Mouse (Mus musculus) kidney, embryonic 15.5 days (tissue): ENCODE measurements around the gene Faf1. TPM values are rescaled to one million over a fixed set of nuclear protein-coding genes. Genes with fewer than 3 reads are reported as not detected.

Experiments used
- ATAC-seq: fragments of 200-750 bp; cut with Nextera tagmentation; replicated peaks from 2 replicates; pipeline ENCODE4 v1.8.0; 2017; ENCODE audit warnings: moderate TSS enrichment; ENCODE audit not compliant: low FRiP score
- H3K27ac ChIP-seq: fragments of 300-500 bp; sonication (generic); 2 replicates; pipeline ENCODE4 v1.5.1; 2015; ENCODE audit warnings: mild to moderate bottlenecking, inconsistent platforms
- H3K27me3 ChIP-seq: fragments of 300-500 bp; sonication (generic); 2 replicates; pipeline ENCODE4 v1.6.1; 2015; ENCODE audit warnings: inconsistent platforms
- H3K36me3 ChIP-seq: fragments of 300-500 bp; sonication (generic); 2 replicates; pipeline ENCODE4 v1.6.1; 2015; ENCODE audit warnings: inconsistent platforms
- H3K4me1 ChIP-seq: fragments of 300-500 bp; sonication (generic); 2 replicates; pipeline ENCODE4 v1.6.1; 2015; ENCODE audit warnings: inconsistent platforms
- H3K4me2 ChIP-seq: fragments of 300-500 bp; sonication (generic); 2 replicates; pipeline ENCODE4 v1.6.1; 2015; ENCODE audit warnings: moderate library complexity, mild to moderate bottlenecking, inconsistent platforms
- H3K4me3 ChIP-seq: fragments of 300-500 bp; sonication (generic); replicated peaks from 2 replicates; pipeline ENCODE4 v1.5.1; 2015; ENCODE audit warnings: mild to moderate bottlenecking, inconsistent platforms
- H3K9ac ChIP-seq: fragments of 300-500 bp; sonication (generic); 2 replicates; pipeline ENCODE4 v1.6.1; 2015; ENCODE audit warnings: mild to moderate bottlenecking, inconsistent platforms
- H3K9me3 ChIP-seq: fragments of 300-500 bp; sonication (generic); replicated peaks from 2 replicates; pipeline ENCODE4 v1.6.1; 2016; ENCODE audit warnings: inconsistent platforms
- WGBS: fragments of 180-500 bp; shearing (Covaris S2); methylation state at CpG from one replicate; pipeline ENCODE4 v1.1.7; 2015; ENCODE audit warnings: mixed read lengths; 5-methylcytosine and 5-hydroxymethylcytosine counted together
- polyA plus RNA-seq: library from polyadenylated mRNA; unstranded; fragments of >200 nt; fragmentation: Nextera tagmentation; extraction: Ambion mirVana; gene quantifications from 2 replicates; pipeline ENCODE4 v1.2.1, GENCODE M21; 2015

The Faf1 gene
- polyA plus RNA-seq, 1 experiment from 2014 or later: 22.7 TPM

DNA sequence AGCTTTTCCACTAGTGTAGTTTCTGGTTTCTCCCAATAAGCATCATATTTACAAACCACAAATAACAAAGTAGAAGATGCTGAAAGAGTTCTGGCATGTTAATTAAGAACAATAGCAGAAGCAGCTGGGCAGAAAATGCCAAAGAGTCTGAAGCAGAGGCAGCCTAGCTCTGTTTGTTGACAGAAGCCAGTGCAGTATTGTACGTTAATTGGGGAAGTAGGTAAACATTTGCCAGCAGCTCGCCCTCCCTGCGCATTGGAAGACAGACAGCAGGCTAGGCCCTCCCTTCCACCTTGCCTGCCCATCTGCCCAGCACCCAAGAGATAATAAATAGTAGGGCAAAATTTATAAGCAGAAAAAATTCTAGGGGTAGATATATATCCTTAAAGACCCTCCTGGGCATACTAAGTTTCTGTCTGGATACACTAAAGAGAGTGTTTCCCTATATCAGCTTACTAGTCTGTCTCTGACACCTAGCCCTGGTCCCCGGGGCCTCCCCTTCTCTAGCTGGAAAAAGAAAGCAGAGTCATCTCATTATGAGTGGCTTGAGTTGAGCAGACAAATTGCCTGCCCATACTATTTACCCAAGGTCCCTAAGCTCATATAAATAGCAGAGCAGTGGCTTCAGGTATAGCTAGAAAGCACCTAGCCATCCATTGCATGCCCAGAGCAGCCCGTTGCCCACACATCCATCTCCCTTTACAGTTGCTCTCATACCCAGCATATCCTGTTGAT, 284.0 kb downstream of the Faf1 start:
- H3K36me3 ChIP-seq: peaks cover 18% of the 10 kb centered on the region
- H3K27me3 ChIP-seq: no peaks in the 10 kb centered on the region
- no peak overlapping the region for H3K4me2 ChIP-seq
- no peak overlapping the region for H3K27ac ChIP-seq
- 69% methylated on average over 5 of the region's 5 CpGs for WGBS
- no peak overlapping the region for H3K4me3 ChIP-seq
- no peak overlapping the region for H3K9ac ChIP-seq
- H3K4me1 ChIP-seq: no peaks in the 10 kb centered on the region
- ATAC-seq: 0 out of 2 replicates have a peak, but pooled peaks have one; percentile 46
- no peaks in the 10 kb centered on the region for H3K9me3 ChIP-seq

DNA sequence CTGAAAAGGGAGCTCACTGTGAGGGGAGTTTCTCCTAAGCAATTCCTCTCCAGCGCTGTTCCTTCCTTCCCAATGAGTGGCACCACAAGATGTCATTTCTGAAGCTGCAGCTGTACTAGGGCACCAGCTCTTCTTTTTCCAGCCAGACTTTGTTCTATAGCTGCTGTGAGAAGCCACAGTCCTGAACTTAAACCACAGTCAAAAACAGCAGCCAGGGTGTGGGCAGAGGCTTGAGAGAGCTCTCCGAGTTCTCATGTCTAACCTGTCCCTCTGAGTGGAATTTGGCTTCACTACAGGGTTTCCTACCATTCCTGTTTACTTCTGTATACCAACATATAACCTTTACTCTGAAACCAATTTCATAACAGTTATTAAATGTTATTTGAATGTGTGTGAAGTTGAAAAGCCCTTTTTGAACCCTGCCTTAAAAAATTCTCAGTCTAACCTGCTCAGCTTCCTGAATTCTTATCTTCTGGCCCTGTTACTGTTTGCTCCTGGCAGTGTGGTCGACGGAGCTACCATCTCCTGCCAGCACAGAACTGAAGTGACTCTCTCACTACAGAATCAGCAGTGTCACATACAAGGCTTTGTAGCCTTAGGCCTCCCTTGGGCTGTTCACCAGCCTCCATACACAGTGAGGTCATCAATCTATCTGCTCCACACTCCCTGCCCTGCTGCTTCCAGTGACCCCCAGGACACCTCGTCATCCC, 287.3 kb downstream of the Faf1 start:
- Histone ChIP-seq H3K9me3 (no peaks in the 10 kb centered on the region), H3K4me1 (no peaks in the 10 kb centered on the region), H3K27ac (no peak overlapping the region), H3K27me3 (no peaks in the 10 kb centered on the region), H3K4me3 (no peak overlapping the region), H3K36me3 (peaks cover 18% of the 10 kb centered on the region), H3K9ac (no peak overlapping the region), H3K4me2 (no peak overlapping the region)
- no peak for ATAC-seq
- WGBS: 92% methylated on average over 5 of the region's 5 CpGs

DNA sequence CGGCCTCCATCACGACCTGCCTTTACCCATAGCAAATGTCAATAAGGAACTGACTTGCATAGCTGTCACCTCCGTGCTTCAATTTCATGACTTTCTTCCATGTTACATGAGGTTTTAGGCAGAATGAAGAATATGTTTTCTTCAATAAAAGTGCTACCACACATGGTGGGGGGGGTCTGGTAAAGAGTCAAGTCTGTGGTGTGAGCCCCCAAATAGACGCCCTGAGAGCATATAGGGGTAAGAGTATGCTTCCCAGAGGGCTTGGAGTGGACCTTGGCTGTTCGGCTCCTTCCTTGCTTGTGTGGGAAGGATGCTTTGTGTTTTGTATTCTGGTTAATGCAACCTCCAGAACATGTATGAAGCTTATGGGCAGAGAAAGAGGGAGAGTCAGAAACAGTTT, 293.2 kb downstream of the Faf1 start:
- no peak for ATAC-seq
- H3K4me3 ChIP-seq: no peak overlapping the region
- H3K27ac ChIP-seq: no peak overlapping the region
- no peaks in the 10 kb centered on the region for H3K9me3 ChIP-seq
- H3K36me3 ChIP-seq: no peaks in the 10 kb centered on the region
- no peak overlapping the region for H3K9ac ChIP-seq
- H3K27me3 ChIP-seq: peaks cover 52% of the 10 kb centered on the region
- peaks cover 13% of the 10 kb centered on the region for H3K4me1 ChIP-seq
- H3K4me2 ChIP-seq: no peak overlapping the region
- 88% methylated on average over 5 of the region's 5 CpGs for WGBS

DNA sequence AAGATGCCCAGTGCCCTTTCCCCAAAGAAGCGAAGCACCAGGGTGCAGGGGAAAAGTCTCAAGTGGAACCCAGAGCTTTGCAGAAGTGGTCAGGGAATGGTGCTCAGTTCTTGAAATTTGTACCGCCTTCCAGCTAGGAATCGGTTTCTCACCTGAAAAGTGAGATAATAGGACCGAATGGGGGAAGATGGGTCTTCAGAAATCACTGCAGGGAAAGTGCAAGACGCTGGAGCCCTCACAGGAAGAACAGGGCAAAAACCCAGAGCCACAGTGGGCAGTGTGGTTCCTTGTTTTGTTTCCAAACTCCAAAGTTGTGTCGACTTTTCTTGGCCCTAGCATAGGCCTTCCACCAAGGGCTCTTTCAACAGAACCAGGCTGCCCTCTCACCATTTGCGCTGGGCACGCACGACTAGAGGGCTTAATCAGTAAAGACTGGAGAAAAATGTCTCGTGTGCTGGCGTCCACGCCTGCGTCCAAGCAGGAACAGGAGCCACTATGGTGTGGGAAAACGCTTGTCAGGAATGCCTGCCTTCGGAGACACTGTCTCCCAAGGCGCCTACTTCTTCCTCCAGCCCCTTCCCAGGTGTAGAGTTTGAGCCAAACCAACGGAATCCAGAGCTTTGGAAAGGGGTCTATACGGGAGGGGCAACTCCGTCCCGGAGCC, 297.7 kb downstream of the Faf1 start:
- 1% methylated on average over 20 of the region's 20 CpGs for WGBS
- peaks cover 4% of the 10 kb centered on the region; the same call in 1 of the 2 replicates for H3K9me3 ChIP-seq

DNA sequence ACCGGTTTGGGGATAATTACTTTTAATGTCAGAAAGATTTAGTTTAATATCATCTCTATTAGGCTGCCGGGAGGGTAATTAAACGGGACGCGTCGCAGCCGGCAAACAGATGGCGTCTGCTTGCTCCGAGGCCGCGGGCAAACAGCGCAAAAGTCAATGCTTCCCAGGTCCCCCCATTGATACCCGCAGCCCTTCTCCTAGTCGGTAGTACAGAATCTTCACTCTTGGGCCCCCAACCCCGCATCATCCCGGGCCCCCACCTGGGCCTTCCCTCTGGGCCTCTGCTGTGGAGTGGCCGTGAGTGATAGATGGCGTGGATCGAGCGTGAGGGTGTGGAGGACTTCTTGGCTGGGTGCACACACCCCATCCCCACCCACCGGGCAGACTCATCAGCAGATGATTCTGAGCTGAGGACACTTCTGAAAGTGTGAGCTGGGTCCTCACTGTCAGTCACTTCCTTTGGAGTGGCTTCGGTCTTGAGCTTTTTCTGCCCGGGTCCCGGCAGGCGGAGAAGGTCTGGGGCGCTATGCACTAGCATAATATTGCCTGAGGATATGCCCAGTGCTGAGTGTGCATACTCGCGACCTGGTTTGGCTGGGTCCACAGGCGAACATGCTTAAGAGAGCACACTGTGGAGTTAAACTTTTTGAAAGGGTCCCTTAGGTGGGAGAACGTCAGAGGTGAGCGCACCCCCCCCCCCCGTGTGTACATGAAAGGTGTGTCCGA, 298.4 kb downstream of the Faf1 start:
- ATAC-seq: no peak
- Histone ChIP-seq H3K27ac (no peak overlapping the region), H3K9me3 (peaks cover 4% of the 10 kb centered on the region; the same call in 1 of the 2 replicates), H3K36me3 (no peaks in the 10 kb centered on the region), H3K27me3 (peaks cover 99% of the 10 kb centered on the region), H3K9ac (no peak overlapping the region), H3K4me3 (no peak overlapping the region; the same call in 1 of the 2 replicates), H3K4me2 (peak overlapping the region; percentile 37), H3K4me1 (peaks cover 43% of the 10 kb centered on the region)
- 2% methylated on average over 33 of the region's 33 CpGs for WGBS

More for the DNA sequence above, 297.7 kb downstream of the Faf1 start:
- peak overlapping the region; percentile 37; the same call in 1 of the 2 replicates for H3K4me2 ChIP-seq
- H3K36me3 ChIP-seq: no peaks in the 10 kb centered on the region
- no peak overlapping the region for H3K27ac ChIP-seq
- no peak for ATAC-seq
- peaks cover 98% of the 10 kb centered on the region for H3K27me3 ChIP-seq
- peaks cover 40% of the 10 kb centered on the region for H3K4me1 ChIP-seq
- H3K4me3 ChIP-seq: no peak overlapping the region; the same call in 1 of the 2 replicates
- no peak overlapping the region for H3K9ac ChIP-seq

DNA sequence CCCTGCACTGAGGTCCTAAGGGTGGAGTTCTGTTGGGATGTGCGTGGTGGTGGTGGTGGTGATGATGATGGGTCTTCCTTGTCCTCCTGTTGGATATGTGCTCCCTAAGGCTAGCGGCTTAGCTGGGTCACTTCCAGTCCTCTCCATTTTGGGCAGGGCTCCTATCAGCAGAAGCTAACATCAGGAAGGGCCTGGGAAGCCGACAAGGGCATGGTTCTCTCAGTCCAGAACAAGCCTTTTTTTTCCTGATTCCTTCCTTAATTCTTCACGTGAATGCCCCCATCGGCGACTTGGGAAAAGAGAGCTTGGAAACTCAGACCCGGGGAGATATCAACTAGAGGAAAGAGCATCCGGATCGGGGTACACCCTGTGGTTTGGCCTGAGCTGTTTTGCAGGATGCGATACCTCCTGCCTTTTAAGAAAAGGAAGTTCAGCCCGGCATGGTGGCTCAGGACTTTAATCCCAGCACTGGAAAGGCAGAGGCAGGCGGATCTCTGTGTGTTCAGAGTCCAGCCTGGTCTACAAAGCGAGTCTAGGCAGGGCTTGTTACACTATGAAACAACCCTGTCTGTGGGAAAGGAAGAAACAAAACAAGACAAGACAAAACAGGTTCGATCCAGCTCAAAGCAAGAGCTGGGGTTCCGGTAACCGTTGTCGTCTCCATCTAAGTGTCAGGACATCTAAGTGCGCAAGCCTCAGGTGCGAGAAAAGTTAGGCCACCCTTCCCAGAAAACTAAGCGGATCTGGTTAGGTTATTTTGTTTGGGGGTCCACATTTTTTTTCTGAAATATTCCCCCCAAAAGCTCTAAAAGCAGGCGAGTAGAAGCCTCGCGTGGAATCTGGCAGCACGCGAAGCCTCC, 299.2 kb downstream of the Faf1 start:
- Histone ChIP-seq H3K9ac (no peak overlapping the region), H3K27me3 (peaks cover 99% of the 10 kb centered on the region), H3K4me3 (no peak overlapping the region), H3K27ac (no peak overlapping the region), H3K4me1 (peaks cover 48% of the 10 kb centered on the region), H3K36me3 (no peaks in the 10 kb centered on the region), H3K9me3 (peaks cover 4% of the 10 kb centered on the region; the same call in 1 of the 2 replicates), H3K4me2 (peak overlapping the region; percentile 37; the same call in 1 of the 2 replicates)
- 6% methylated on average over 25 of the region's 25 CpGs for WGBS
- ATAC-seq: no peak

DNA sequence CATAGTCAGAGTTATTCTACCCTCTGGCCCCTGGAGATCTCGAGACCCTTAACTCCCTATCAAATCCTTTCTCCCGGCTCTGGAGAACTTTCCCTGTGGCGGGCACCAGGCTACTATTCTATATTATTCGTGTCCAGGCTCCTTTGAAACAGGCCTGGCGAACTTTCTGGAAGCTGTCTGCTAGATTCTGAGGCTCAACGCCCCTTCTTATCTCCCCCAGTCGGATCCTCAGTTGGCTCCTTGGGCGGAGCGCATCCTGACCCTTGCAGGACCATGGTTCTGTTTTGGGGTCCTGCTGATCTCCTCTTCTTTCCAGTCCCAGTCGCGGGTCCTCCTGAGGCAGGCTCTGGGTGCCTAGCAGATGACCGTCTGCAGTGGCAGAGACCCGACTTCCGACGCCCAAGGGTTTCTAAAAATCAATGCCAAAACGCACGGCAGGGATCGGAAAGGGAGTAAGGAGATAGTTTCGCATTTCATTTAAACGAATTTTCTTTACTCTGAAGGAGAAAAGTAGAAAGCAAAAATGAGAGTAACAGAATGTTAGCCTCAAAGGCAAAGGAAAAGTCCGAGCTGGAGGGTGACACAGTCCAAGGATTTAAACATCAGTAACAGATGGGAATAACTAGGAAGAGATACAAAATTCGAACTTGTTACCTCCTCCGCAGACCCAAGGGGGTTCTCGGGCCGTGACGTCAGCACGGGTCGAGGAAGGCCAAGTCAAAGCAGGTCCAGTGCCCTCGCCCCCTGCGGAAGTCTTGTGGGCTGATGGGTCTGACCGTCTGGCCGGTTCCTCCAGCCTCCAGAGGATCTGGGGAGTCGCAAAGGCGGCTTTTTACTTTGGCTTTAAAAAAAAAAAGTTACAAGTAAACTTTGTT, 300.1 kb downstream of the Faf1 start:
- Histone ChIP-seq H3K4me1 (peaks cover 49% of the 10 kb centered on the region), H3K27me3 (peaks cover 99% of the 10 kb centered on the region), H3K9me3 (peaks cover 4% of the 10 kb centered on the region; the same call in 1 of the 2 replicates), H3K9ac (no peak overlapping the region), H3K4me3 (no peak overlapping the region), H3K4me2 (no peak overlapping the region), H3K27ac (no peak overlapping the region), H3K36me3 (no peaks in the 10 kb centered on the region)
- 2% methylated on average over 34 of the region's 34 CpGs for WGBS
- ATAC-seq: no peak

DNA sequence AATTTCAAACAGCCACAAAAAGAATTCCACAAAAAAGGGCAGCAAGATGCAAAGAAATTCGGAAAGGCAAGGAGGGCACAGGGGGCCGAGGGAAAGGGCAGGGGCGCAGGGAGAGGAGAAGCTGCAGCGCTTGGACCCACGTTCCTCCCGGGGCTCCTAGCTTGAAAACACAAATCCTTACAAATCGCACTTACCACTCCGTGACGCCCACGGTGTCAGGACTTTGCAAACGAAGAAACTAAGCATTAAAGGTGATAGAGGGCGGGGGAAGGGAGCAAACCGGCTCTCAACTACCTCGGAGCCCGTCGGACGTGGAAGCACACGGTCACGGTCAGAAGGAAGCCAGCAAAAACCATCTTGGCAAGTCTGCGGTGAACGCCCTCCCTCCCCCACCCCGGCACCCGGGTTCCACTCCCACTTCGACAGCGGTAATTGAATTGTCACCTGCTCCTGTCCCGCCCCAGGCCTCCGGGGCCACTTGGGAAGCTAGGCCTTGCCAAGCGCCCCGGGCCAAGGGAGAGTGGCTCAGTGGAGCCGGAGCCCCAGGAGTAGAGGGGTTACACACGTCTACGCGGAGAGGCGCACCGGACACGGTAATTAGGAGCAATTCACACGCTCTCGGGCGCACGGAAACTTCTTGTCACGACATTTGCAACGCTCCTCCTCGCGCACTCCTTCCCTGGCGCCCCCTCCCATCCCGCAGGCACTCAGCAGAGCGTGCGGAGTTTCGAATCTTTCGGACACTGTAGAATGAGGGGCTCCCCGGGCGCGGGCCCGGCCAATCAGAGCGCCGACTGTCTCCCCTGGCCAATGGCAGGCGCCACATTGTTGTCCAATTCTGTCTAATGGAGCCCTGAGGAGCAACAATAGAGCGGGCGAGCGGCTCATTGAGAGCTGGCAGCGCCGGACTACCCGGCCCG, 301.0 kb downstream of the Faf1 start, which contains the start of gene Dmrta2:
Gene Dmrta2 (plus strand): TSS at position 906 of the 920 bp plus-strand sequence.
- no peak within 1 kb of the TSS for H3K27ac ChIP-seq
- H3K36me3 ChIP-seq: no peaks in the 10 kb centered on the region
- ATAC-seq: peak; percentile 67
- H3K9me3 ChIP-seq: peaks cover 4% of the 10 kb centered on the region; the same call in 1 of the 2 replicates
- H3K4me3 ChIP-seq: peak within 1 kb of the TSS; percentile 47
- no peak within 1 kb of the TSS for H3K9ac ChIP-seq
- under 1% methylated on average over 64 of the region's 64 CpGs for WGBS
- H3K4me2 ChIP-seq: peak within 1 kb of the TSS; percentile 78
- H3K4me1 ChIP-seq: peaks cover 58% of the 10 kb centered on the region
- H3K27me3 ChIP-seq: peaks cover 99% of the 10 kb centered on the region

DNA sequence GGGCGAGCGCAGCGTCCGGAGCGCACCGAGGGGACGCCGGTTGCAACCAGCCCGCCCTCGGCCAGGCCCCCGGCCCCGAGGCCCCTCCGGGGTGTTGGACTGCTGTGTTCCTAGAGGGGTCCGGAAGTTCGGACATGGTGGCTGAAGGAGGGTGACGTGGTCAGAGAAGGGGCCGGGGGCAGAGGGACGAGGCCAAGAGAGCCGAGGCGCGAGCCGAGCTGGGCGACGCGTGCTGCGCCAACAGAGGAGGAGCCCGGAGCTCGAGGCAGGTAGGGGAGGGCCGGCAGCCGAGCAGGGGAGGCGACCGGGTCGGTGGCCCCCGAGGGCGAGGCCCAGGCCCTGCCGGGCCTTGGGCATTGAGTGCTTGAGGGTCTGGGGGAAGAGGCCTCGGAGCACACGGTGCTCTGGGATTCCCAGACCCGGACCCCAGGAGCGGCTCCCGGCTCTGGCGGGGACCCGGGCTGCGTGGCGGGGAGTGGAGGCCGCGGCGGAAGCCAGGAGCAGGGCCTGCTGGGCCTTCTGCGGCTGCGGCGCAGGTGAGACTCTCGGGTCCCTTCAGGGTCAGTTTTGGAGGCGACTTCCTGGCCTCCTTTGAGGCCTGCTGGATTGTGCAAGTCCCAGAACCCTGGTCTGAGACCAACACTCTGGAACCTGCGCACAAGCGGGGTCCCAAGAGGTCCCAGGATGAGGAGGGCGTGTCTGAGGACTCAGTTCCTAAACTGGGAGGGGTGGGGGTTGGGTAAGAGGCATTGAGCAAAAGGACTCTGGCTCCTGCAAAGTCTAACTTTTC, 301.9 kb downstream of the Faf1 start:
- H3K9me3 ChIP-seq: peaks cover 4% of the 10 kb centered on the region; the same call in 1 of the 2 replicates
- H3K4me1 ChIP-seq: peaks cover 62% of the 10 kb centered on the region
- no peak overlapping the region for H3K9ac ChIP-seq
- H3K36me3 ChIP-seq: no peaks in the 10 kb centered on the region
- peak overlapping the region; percentile 78 for H3K4me2 ChIP-seq
- no peak overlapping the region for H3K27ac ChIP-seq
- under 1% methylated on average over 53 of the region's 56 CpGs for WGBS
- H3K4me3 ChIP-seq: peak overlapping the region; percentile 47
- peak; percentile 33 for ATAC-seq
- H3K27me3 ChIP-seq: peaks cover 99% of the 10 kb centered on the region
